Mouse (Mus musculus) megakaryocyte, embryonic 14.5 days (primary cell): ENCODE data around the gene Slc4a1. TPM values are rescaled to one million over a fixed set of nuclear protein-coding genes. Genes with fewer than 3 reads are reported as not detected.

Experiments used
- H3K27me3 ChIP-seq: replicated peaks from 2 replicates; pipeline ENCODE3; 2012; ENCODE audit warnings: inconsistent platforms
- H3K36me3 ChIP-seq: replicated peaks from 2 replicates; pipeline ENCODE3; 2012; ENCODE audit warnings: low read length, inconsistent platforms, mixed read lengths
- H3K4me1 ChIP-seq: 2 replicates; pipeline ENCODE4 v1.6.1; 2012; ENCODE audit warnings: inconsistent platforms
- H3K4me3 ChIP-seq: replicated peaks from 2 replicates; pipeline ENCODE3; 2012; ENCODE audit warnings: moderate library complexity, mild to moderate bottlenecking, inconsistent platforms
- H3K9me3 ChIP-seq: 2 replicates; pipeline ENCODE4 v1.6.1; 2012; ENCODE audit warnings: inconsistent platforms
- FLI1 ChIP-seq: IDR thresholded peaks from 2 replicates; pipeline ENCODE4 v1.6.1; 2012; ENCODE audit warnings: low read length, inconsistent platforms, mixed read lengths
- GATA1 ChIP-seq: IDR thresholded peaks from 3 replicates; pipeline ENCODE4 v1.6.1; 2012; ENCODE audit warnings: mixed read lengths, low read length, inconsistent platforms, borderline replicate concordance
- polyA plus RNA-seq: library from polyadenylated mRNA; stranded (reverse); fragments of >175 nt; gene quantifications from 2 replicates; pipeline ENCODE4 v1.2.3, GENCODE M21; 2012; ENCODE audit warnings: low replicate concordance; ENCODE audit not compliant: insufficient read depth

Gene Slc4a1
- polyA plus RNA-seq, 1 experiment = 0.13 TPM

- Histone ChIP-seq H3K27me3 (peaks cover under 1% of the 10 kb centered on the region), H3K36me3 (peaks cover 36% of the 10 kb centered on the region), H3K4me3 (peak overlapping the region; percentile 96), H3K4me1 (peaks cover 62% of the 10 kb centered on the region), H3K9me3 (no peaks in the 10 kb centered on the region)
- TF ChIP-seq GATA1 (no peak), FLI1 (no peak)
These were observed 41.2 kb upstream of the Slc4a1 start for GRCm38 (mm10) chr11:102406900-102407833.

GRCm38 (mm10) chr11:102406401-102406800, 40.4 kb upstream of the Slc4a1 start:
- H3K4me1 ChIP-seq = peaks cover 59% of the 10 kb centered on the region

GRCm38 (mm10) chr11:102405544-102406285, 39.7 kb upstream of the Slc4a1 start:
- peaks cover 37% of the 10 kb centered on the region for H3K36me3 ChIP-seq
- H3K9me3 ChIP-seq = no peaks in the 10 kb centered on the region
- H3K27me3 ChIP-seq = peaks cover 12% of the 10 kb centered on the region
- no peak for TF ChIP-seq FLI1
- TF ChIP-seq GATA1 = no peak
- peak overlapping the region; percentile 96 for H3K4me3 ChIP-seq
- peaks cover 53% of the 10 kb centered on the region for H3K4me1 ChIP-seq

More at GRCm38 (mm10) chr11:102406401-102406800, 40.4 kb upstream of the Slc4a1 start:
- TF ChIP-seq GATA1 (no peak), FLI1 (no peak)
- Histone ChIP-seq H3K9me3 (no peaks in the 10 kb centered on the region), H3K4me3 (peak overlapping the region; percentile 96), H3K36me3 (peaks cover 37% of the 10 kb centered on the region), H3K27me3 (peaks cover 7% of the 10 kb centered on the region)

GRCm38 (mm10) chr11:102404161-102405010, 38.4 kb upstream of the Slc4a1 start:
- 0 out of 2 replicates have a peak, but pooled peaks cover 3% of the 10 kb centered on the region for H3K9me3 ChIP-seq
- TF ChIP-seq FLI1 = no peak
- no peak for TF ChIP-seq GATA1
- peaks cover 26% of the 10 kb centered on the region for H3K27me3 ChIP-seq
- peaks cover 37% of the 10 kb centered on the region for H3K36me3 ChIP-seq
- H3K4me3 ChIP-seq = no peak overlapping the region
- H3K4me1 ChIP-seq = peaks cover 52% of the 10 kb centered on the region

- Histone ChIP-seq H3K4me3 (no peak overlapping the region), H3K27me3 (peaks cover 33% of the 10 kb centered on the region), H3K36me3 (peaks cover 37% of the 10 kb centered on the region), H3K9me3 (0 out of 2 replicates have a peak, but pooled peaks cover 3% of the 10 kb centered on the region), H3K4me1 (peaks cover 47% of the 10 kb centered on the region)
- no peak for TF ChIP-seq FLI1
- no peak for TF ChIP-seq GATA1
These were observed 37.7 kb upstream of the Slc4a1 start for GRCm38 (mm10) chr11:102403657-102404056.

GRCm38 (mm10) chr11:102401898-102402500, 36.0 kb upstream of the Slc4a1 start:
- Histone ChIP-seq H3K4me3 (no peak overlapping the region), H3K36me3 (peaks cover 37% of the 10 kb centered on the region), H3K9me3 (0 out of 2 replicates have a peak, but pooled peaks cover 5% of the 10 kb centered on the region), H3K4me1 (peaks cover 45% of the 10 kb centered on the region), H3K27me3 (peaks cover 49% of the 10 kb centered on the region)
- no peak for TF ChIP-seq FLI1
- TF ChIP-seq GATA1 = no peak

- Histone ChIP-seq H3K27me3 (peaks cover 63% of the 10 kb centered on the region), H3K36me3 (peaks cover 35% of the 10 kb centered on the region), H3K4me3 (no peak overlapping the region), H3K9me3 (0 out of 2 replicates have a peak, but pooled peaks cover 5% of the 10 kb centered on the region), H3K4me1 (peaks cover 31% of the 10 kb centered on the region)
- TF ChIP-seq FLI1 = no peak
- TF ChIP-seq GATA1 = no peak
These were observed 34.6 kb upstream of the Slc4a1 start for GRCm38 (mm10) chr11:102400513-102401084.

- Histone ChIP-seq H3K27me3 (peaks cover 72% of the 10 kb centered on the region), H3K4me1 (peaks cover 23% of the 10 kb centered on the region), H3K36me3 (peaks cover 26% of the 10 kb centered on the region), H3K4me3 (peak overlapping the region; percentile 9), H3K9me3 (0 out of 2 replicates have a peak, but pooled peaks cover 5% of the 10 kb centered on the region)
- TF ChIP-seq GATA1 (no peak), FLI1 (no peak)
These were observed 33.6 kb upstream of the Slc4a1 start for GRCm38 (mm10) chr11:102399610-102400072.
